Mouse (Mus musculus) Muller cell, postnatal 12 days (primary cell): ENCODE data around the gene Arrb1.

Source experiments
- DNase-seq: peaks from one replicate; pipeline ENCODE4 v3.0.0-alpha.2; 2015; ENCODE audit errors: inconsistent ontology term

Gene Arrb1

GRCm38 (mm10) chr7:99579491-99580190 is 44.4 kb downstream of the Arrb1 start:
- peak; percentile 74 for DNase-seq

GRCm38 (mm10) chr7:99580247-99580646 is 45.0 kb downstream of the Arrb1 start:
- DNase-seq: no peak

GRCm38 (mm10) chr7:99582306-99582705 is 47.0 kb downstream of the Arrb1 start:
- no peak for DNase-seq

- DNase-seq: no peak
These were observed 47.6 kb downstream of the Arrb1 start for GRCm38 (mm10) chr7:99582867-99583266.

GRCm38 (mm10) chr7:99583625-99584024 is 48.4 kb downstream of the Arrb1 start:
- DNase-seq: no peak

- peak; percentile 47 for DNase-seq
These were observed 50.7 kb downstream of the Arrb1 start for GRCm38 (mm10) chr7:99585976-99586375.

- no peak for DNase-seq
These were observed 54.8 kb downstream of the Arrb1 start for GRCm38 (mm10) chr7:99590064-99590463.

- no peak for DNase-seq
These were observed 55.4 kb downstream of the Arrb1 start for GRCm38 (mm10) chr7:99590646-99591045.

GRCm38 (mm10) chr7:99592669-99593068 is 57.4 kb downstream of the Arrb1 start:
- no peak for DNase-seq

GRCm38 (mm10) chr7:99593868-99594803 is 58.9 kb downstream of the Arrb1 start:
- no peak for DNase-seq

- DNase-seq: no peak
These were observed 63.5 kb downstream of the Arrb1 start for GRCm38 (mm10) chr7:99598722-99599121.

- DNase-seq: peak; percentile 86
These were observed 68.8 kb downstream of the Arrb1 start for GRCm38 (mm10) chr7:99603875-99604662.

GRCm38 (mm10) chr7:99605058-99605457 is 69.8 kb downstream of the Arrb1 start:
- DNase-seq: no peak

- DNase-seq: no peak
These were observed 71.0 kb downstream of the Arrb1 start for GRCm38 (mm10) chr7:99606303-99606702.

- peak; percentile 36 for DNase-seq
These were observed 71.5 kb downstream of the Arrb1 start for GRCm38 (mm10) chr7:99606766-99607165.

- DNase-seq: no peak
These were observed 72.4 kb downstream of the Arrb1 start for GRCm38 (mm10) chr7:99607632-99608031.

- DNase-seq: no peak
These were observed 83.0 kb downstream of the Arrb1 start for GRCm38 (mm10) chr7:99618264-99618663.

- DNase-seq: no peak
These were observed 83.6 kb downstream of the Arrb1 start for GRCm38 (mm10) chr7:99618860-99619259.

GRCm38 (mm10) chr7:99625722-99626375 is 90.6 kb downstream of the Arrb1 start:
- DNase-seq: peak; percentile 80

GRCm38 (mm10) chr7:99626376-99627270 is 91.4 kb downstream of the Arrb1 start, which contains the start of gene Tpbgl:
TSS of gene Tpbgl (minus strand) at chr7:99627103.
- DNase-seq: peak; percentile 13
